Mouse (Mus musculus): ENCODE measurements around the gene Retreg1. TPM values are rescaled to one million over a fixed set of nuclear protein-coding genes. Genes with fewer than 3 reads are reported as not detected.

Gene Retreg1
- polyA plus RNA-seq, 1 experiment = 32.8 TPM

DNA sequence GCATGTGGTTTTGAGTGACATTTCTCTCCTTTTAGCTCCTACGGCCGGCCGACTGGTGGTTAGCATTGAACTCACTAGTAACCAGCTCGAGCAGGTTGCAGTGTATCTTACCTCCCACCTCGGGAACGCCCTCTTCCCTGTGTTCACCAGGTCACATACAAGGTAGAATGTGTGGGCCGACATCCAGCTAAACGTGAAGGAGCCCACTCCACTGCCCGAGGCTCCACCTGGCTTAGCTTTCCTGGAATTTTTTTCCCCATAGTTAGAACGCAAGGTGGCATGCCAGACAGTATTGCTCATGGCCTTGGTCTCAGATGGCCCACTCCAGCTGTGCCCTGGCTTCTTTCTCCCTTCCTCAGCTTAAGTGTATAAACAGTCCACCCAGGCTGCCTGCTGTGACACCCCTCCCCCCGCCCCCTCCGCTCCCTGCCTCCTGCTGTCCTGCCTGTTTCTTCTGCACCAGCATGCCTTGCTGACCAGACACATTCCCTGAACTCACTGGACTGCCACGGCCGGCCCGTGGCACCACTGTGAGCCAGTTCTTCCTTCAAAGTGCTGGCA is 33.7 kb downstream of the Retreg1 start:
- no peak overlapping the region for H3K4me3 ChIP-seq
- no peaks in the 10 kb centered on the region for H3K27me3 ChIP-seq (ENCODE audit: control insufficient read depth, insufficient read depth, insufficient read length)
- H3K36me3 ChIP-seq (ENCODE audit: control insufficient read depth, insufficient read depth) = no peaks in the 10 kb centered on the region
- TF ChIP-seq MYOD1 (IDR thresholded peaks at IDR 0.05; ENCODE audit: control insufficient read depth in 1 of 3, insufficient read length in 2 of 3, low read depth in 2 of 3) = peak in 2 of 3 experiments; percentile 68 to 87
- TF ChIP-seq TCF12 (IDR thresholded peaks at IDR 0.05; ENCODE audit: insufficient read depth, poor library complexity, severe bottlenecking) = no peak
- TF ChIP-seq MYOG (IDR thresholded peaks at IDR 0.05; ENCODE audit: control insufficient read depth in 1 of 3, insufficient read depth in 1 of 3, insufficient read length in 2 of 3, low read depth in 2 of 3) = peak in 2 of 3 experiments; percentile 37 to 78
- TF ChIP-seq TCF3 (IDR thresholded peaks at IDR 0.05; ENCODE audit: insufficient read length, low read depth) = peak; percentile 13
- peak overlapping the region; percentile 48 for H3K4me2 ChIP-seq (ENCODE audit: low read depth)
- no peak overlapping the region for H3ac ChIP-seq (ENCODE audit: control insufficient read depth, insufficient read length)
- peaks cover 55% of the 10 kb centered on the region for H3K79me2 ChIP-seq (ENCODE audit: control insufficient read depth, insufficient read depth)

DNA sequence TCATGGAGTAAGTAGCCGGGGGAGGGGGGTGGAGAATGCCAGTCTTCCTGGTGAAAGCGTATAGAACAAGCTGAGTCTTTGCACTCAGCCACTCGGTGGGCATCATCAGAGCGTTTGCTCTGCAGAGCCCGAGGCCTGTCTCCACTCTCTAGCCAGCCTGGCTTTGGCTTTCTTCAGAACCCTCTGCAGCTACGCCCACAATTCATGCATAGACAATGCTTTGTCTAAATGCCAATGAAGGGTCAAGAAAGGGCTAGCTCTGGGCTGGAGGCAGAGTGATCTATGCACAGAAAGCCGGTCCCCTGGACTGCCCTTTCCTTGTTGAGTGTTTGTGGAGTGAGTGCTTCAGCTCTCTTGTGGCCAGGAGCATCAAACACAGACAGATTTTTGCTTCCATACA is 34.8 kb downstream of the Retreg1 start:
- Histone ChIP-seq H3ac (ENCODE audit: control insufficient read depth, insufficient read length) (no peak overlapping the region), H3K36me3 (ENCODE audit: control insufficient read depth, insufficient read depth) (no peaks in the 10 kb centered on the region), H3K27me3 (ENCODE audit: control insufficient read depth, insufficient read depth, insufficient read length) (no peaks in the 10 kb centered on the region), H3K4me2 (ENCODE audit: low read depth) (peak overlapping the region; percentile 48), H3K79me2 (ENCODE audit: control insufficient read depth, insufficient read depth) (peaks cover 50% of the 10 kb centered on the region), H3K4me3 (no peak overlapping the region)
- no peak for TF ChIP-seq MAX (IDR thresholded peaks at IDR 0.05; ENCODE audit: low read depth)
- TF ChIP-seq E2F4 (IDR thresholded peaks at IDR 0.05; ENCODE audit: insufficient read depth) = no peak
- TF ChIP-seq TCF3 (IDR thresholded peaks at IDR 0.05; ENCODE audit: insufficient read length, low read depth) = no peak
- TF ChIP-seq POLR2AphosphoS2 (IDR thresholded peaks at IDR 0.05; ENCODE audit: insufficient read length, low read depth) = no peak
- no peak for TF ChIP-seq REST (IDR thresholded peaks at IDR 0.05; ENCODE audit: insufficient read depth, insufficient read length)

DNA sequence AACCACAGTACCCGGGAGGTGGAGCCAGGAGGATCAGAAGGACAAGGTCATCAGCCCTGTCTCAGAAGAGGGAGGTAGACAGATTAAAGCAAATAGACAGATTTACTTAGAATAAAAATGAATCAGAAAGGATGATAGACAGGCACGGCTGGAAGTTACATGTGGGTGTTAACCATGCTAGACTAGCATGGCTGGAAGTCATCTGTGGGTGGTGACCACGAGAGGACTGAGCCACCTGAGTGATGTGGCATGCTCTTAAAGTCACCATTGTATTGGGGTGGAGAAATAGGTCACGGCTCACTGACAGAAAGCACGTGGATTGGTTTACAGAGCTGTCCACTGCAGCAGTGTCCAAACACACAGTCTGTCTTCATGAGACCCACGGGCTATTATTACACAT is 36.2 kb downstream of the Retreg1 start:
- Histone ChIP-seq H3K4me2 (ENCODE audit: low read depth) (peak overlapping the region; percentile 15), H3K79me2 (ENCODE audit: control insufficient read depth, insufficient read depth) (peaks cover 48% of the 10 kb centered on the region), H3K36me3 (ENCODE audit: control insufficient read depth, insufficient read depth) (no peaks in the 10 kb centered on the region), H3K27me3 (ENCODE audit: control insufficient read depth, insufficient read depth, insufficient read length) (no peaks in the 10 kb centered on the region), H3ac (ENCODE audit: control insufficient read depth, insufficient read length) (no peak overlapping the region), H3K4me3 (no peak overlapping the region)
- peak in 2 of 3 experiments; percentile 81 to 95 for TF ChIP-seq MYOD1 (IDR thresholded peaks at IDR 0.05; ENCODE audit: control insufficient read depth in 1 of 3, insufficient read length in 2 of 3, low read depth in 2 of 3)
- TF ChIP-seq MYOG (IDR thresholded peaks at IDR 0.05; ENCODE audit: control insufficient read depth in 1 of 3, insufficient read depth in 1 of 3, insufficient read length in 2 of 3, low read depth in 2 of 3) = no peak

- no peak overlapping the region for H3K4me3 ChIP-seq
- H3ac ChIP-seq (ENCODE audit: control insufficient read depth, insufficient read length) = no peak overlapping the region
- no peaks in the 10 kb centered on the region for H3K27me3 ChIP-seq (ENCODE audit: control insufficient read depth, insufficient read depth, insufficient read length)
- H3K4me2 ChIP-seq (ENCODE audit: low read depth) = no peak overlapping the region
- TF ChIP-seq SRF (IDR thresholded peaks at IDR 0.05; ENCODE audit: control insufficient read depth, insufficient read length, low read depth) (no peak), TCF3 (IDR thresholded peaks at IDR 0.05; ENCODE audit: insufficient read length, low read depth) (no peak), MYOG (IDR thresholded peaks at IDR 0.05; ENCODE audit: control insufficient read depth in 1 of 3, insufficient read depth in 1 of 3, insufficient read length in 2 of 3, low read depth in 2 of 3) (no peak), POLR2AphosphoS2 (IDR thresholded peaks at IDR 0.05; ENCODE audit: insufficient read length, low read depth) (no peak)
- H3K79me2 ChIP-seq (ENCODE audit: control insufficient read depth, insufficient read depth) = peaks cover 39% of the 10 kb centered on the region
- no peaks in the 10 kb centered on the region for H3K36me3 ChIP-seq (ENCODE audit: control insufficient read depth, insufficient read depth)
Observed at GRCm38 (mm10) chr15:25880192-25880591, 37.2 kb downstream of the Retreg1 start.

GRCm38 (mm10) chr15:25882002-25882401 is 39.0 kb downstream of the Retreg1 start:
- Histone ChIP-seq H3K79me2 (ENCODE audit: control insufficient read depth, insufficient read depth) (peaks cover 25% of the 10 kb centered on the region), H3K36me3 (ENCODE audit: control insufficient read depth, insufficient read depth) (no peaks in the 10 kb centered on the region), H3K4me3 (no peak overlapping the region), H3K4me2 (ENCODE audit: low read depth) (no peak overlapping the region), H3K27me3 (ENCODE audit: control insufficient read depth, insufficient read depth, insufficient read length) (no peaks in the 10 kb centered on the region), H3ac (ENCODE audit: control insufficient read depth, insufficient read length) (no peak overlapping the region)
- no peak for TF ChIP-seq E2F4 (IDR thresholded peaks at IDR 0.05; ENCODE audit: insufficient read depth)
- TF ChIP-seq MYOG (IDR thresholded peaks at IDR 0.05; ENCODE audit: control insufficient read depth in 1 of 3, insufficient read depth in 1 of 3, insufficient read length in 2 of 3, low read depth in 2 of 3) = peak in 1 of 3 experiments; percentile 4

DNA sequence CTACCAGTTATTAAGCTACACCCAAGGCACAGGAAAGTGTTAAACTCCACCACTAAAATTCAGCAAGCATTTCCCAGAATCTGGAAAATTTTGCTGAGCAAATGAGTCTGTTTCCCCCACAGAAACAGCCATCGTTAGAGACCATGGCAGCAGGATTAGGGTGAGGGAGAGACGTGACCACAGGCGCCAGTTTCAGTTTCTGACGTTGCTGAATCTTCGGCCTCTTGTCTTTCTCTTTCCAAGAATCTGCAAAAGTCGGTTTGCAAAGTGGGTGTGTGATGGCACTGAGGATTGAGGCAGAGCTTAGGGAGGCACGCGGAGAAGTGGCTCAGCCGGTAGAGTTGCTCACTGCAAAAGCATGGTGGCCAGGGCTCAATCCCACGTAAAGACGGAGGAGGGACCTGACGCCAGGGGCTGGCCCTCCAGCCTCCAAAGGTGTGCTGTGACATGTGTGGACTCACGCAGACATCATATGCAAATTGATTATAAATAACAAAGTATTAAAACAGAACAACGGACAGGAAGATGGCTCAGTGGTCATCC is 41.5 kb downstream of the Retreg1 start:
- Histone ChIP-seq H3K27me3 (ENCODE audit: control insufficient read depth, insufficient read depth, insufficient read length) (no peaks in the 10 kb centered on the region), H3K79me2 (ENCODE audit: control insufficient read depth, insufficient read depth) (peaks cover 17% of the 10 kb centered on the region), H3K4me2 (ENCODE audit: low read depth) (no peak overlapping the region), H3K36me3 (ENCODE audit: control insufficient read depth, insufficient read depth) (peaks cover 3% of the 10 kb centered on the region), H3K4me3 (no peak overlapping the region), H3ac (ENCODE audit: control insufficient read depth, insufficient read length) (no peak overlapping the region)
- TF ChIP-seq REST (IDR thresholded peaks at IDR 0.05; ENCODE audit: insufficient read depth, insufficient read length) (no peak), TCF12 (IDR thresholded peaks at IDR 0.05; ENCODE audit: insufficient read depth, poor library complexity, severe bottlenecking) (no peak), USF1 (IDR thresholded peaks at IDR 0.05; ENCODE audit: low read depth) (no peak), E2F4 (IDR thresholded peaks at IDR 0.05; ENCODE audit: insufficient read depth) (no peak), MAX (IDR thresholded peaks at IDR 0.05; ENCODE audit: low read depth) (no peak), SRF (IDR thresholded peaks at IDR 0.05; ENCODE audit: control insufficient read depth, insufficient read length, low read depth) (no peak), TCF3 (IDR thresholded peaks at IDR 0.05; ENCODE audit: insufficient read length, low read depth) (no peak), POLR2A (IDR thresholded peaks at IDR 0.05; ENCODE audit: insufficient read length, low read depth) (no peak), MYOD1 (IDR thresholded peaks at IDR 0.05; ENCODE audit: control insufficient read depth in 1 of 3, insufficient read length in 2 of 3, low read depth in 2 of 3) (no peak), POLR2AphosphoS2 (IDR thresholded peaks at IDR 0.05; ENCODE audit: insufficient read length, low read depth) (no peak), MYOG (IDR thresholded peaks at IDR 0.05; ENCODE audit: control insufficient read depth in 1 of 3, insufficient read depth in 1 of 3, insufficient read length in 2 of 3, low read depth in 2 of 3) (no peak)

Data from myocyte (in vitro differentiated cells).